Mouse (Mus musculus) neutrophil, adult 5-6 weeks (primary cell): ENCODE data around the gene Slc36a2. TPM values are rescaled to one million over a fixed set of nuclear protein-coding genes. Genes with fewer than 3 reads are reported as not detected.
"Not testable (repeated sequence)": the region's sequence is repeated elsewhere in the genome, so short reads cannot be mapped to it uniquely, and the experiment has no call there.

Source experiments
- ATAC-seq: fragments of 151-379, 151-347 bp; 2 replicates; pipeline ENCODE4 v1.8.0; 2017; ENCODE audit warnings: mild to moderate bottlenecking, moderate TSS enrichment; ENCODE audit not compliant: insufficient number of reproducible peaks, poor library complexity, low FRiP score, severe bottlenecking; ENCODE audit errors: extremely low read depth
- total RNA-seq: library from RNA; stranded (forward); fragments of 200-1000 nt; gene quantifications from 2 replicates; pipeline ENCODE4 v1.2.3, GENCODE M21; 2017

Slc36a2 gene
- total RNA-seq, 1 experiment from 2014 or later = not detected

GRCm38 (mm10) chr11:55141502-55141901, 43.4 kb downstream of the Slc36a2 start:
- ATAC-seq = no peak

GRCm38 (mm10) chr11:55137646-55138045, 47.2 kb downstream of the Slc36a2 start:
- no peak for ATAC-seq

GRCm38 (mm10) chr11:55136770-55137547, 47.9 kb downstream of the Slc36a2 start:
- ATAC-seq = peak; percentile 92

- no peak for ATAC-seq
Measured at GRCm38 (mm10) chr11:55134871-55135270, 50.0 kb downstream of the Slc36a2 start.

GRCm38 (mm10) chr11:55134407-55134806, 50.5 kb downstream of the Slc36a2 start:
- no peak for ATAC-seq

GRCm38 (mm10) chr11:55133204-55133603, 51.7 kb downstream of the Slc36a2 start:
- no peak for ATAC-seq

- no peak for ATAC-seq
Measured at GRCm38 (mm10) chr11:55131946-55132345, 52.9 kb downstream of the Slc36a2 start.

GRCm38 (mm10) chr11:55131077-55131742, 53.7 kb downstream of the Slc36a2 start:
- ATAC-seq = peak; percentile 97

GRCm38 (mm10) chr11:55128411-55128810, 56.5 kb downstream of the Slc36a2 start:
- no peak for ATAC-seq

- no peak for ATAC-seq
Measured at GRCm38 (mm10) chr11:55127937-55128336, 56.9 kb downstream of the Slc36a2 start.

GRCm38 (mm10) chr11:55126663-55127062, 58.2 kb downstream of the Slc36a2 start:
- no peak for ATAC-seq

GRCm38 (mm10) chr11:55121430-55121829, 63.4 kb downstream of the Slc36a2 start:
- no peak for ATAC-seq

GRCm38 (mm10) chr11:55120821-55121271, 64.0 kb downstream of the Slc36a2 start:
- peak; percentile 38; the same call in 1 of the 2 replicates for ATAC-seq

GRCm38 (mm10) chr11:55120279-55120678, 64.6 kb downstream of the Slc36a2 start:
- no peak for ATAC-seq

GRCm38 (mm10) chr11:55117031-55117430, 67.8 kb downstream of the Slc36a2 start:
- no peak for ATAC-seq

- no peak for ATAC-seq
Measured at GRCm38 (mm10) chr11:55116004-55116403, 68.9 kb downstream of the Slc36a2 start.

- no peak for ATAC-seq
Measured at GRCm38 (mm10) chr11:55114291-55114690, 70.6 kb downstream of the Slc36a2 start.

- ATAC-seq = not testable (repeated sequence)
Measured at GRCm38 (mm10) chr11:55113861-55114250, 71.0 kb downstream of the Slc36a2 start.

- peak; percentile 91 for ATAC-seq
Measured at GRCm38 (mm10) chr11:55113209-55113860, 71.5 kb downstream of the Slc36a2 start.
